Mouse (Mus musculus) spleen, adult 2 months (tissue): ENCODE data around the gene Plcd1.

ENCODE experiments used
- CTCF ChIP-seq: fragments of 200-500 bp; IDR thresholded peaks from 2 replicates; pipeline ENCODE4 v1.5.1; 2011; ENCODE audit warnings: mild to moderate bottlenecking, inconsistent platforms; ENCODE audit not compliant: insufficient read depth, insufficient read length, insufficient replicate concordance; ENCODE audit errors: extremely low read depth
- POLR2A ChIP-seq: fragments of 200-500 bp; IDR thresholded peaks from 2 replicates; pipeline ENCODE4 v1.6.1; 2011; ENCODE audit warnings: low read depth, low read length, inconsistent platforms

GRCm38 (mm10) chr9:119087309-119087708 is 6.0 kb downstream of the Plcd1 start:
- TF ChIP-seq CTCF = no peak
- no peak for TF ChIP-seq POLR2A
